Mouse (Mus musculus) heart, postnatal 0 days (tissue): ENCODE measurements around the gene Sspo.

Experiments
- CTCF ChIP-seq: IDR thresholded peaks from 2 replicates; pipeline ENCODE4 v1.5.1; 2016; ENCODE audit warnings: antibody characterized with exemption, control low read depth, low read depth
- EP300 ChIP-seq: IDR thresholded peaks from 2 replicates; pipeline ENCODE4 v1.6.1; 2016; ENCODE audit warnings: antibody characterized with exemption, low read depth

GRCm38 (mm10) chr6:48452771-48453170, 4.7 kb downstream of the Sspo start:
- TF ChIP-seq CTCF (no peak), EP300 (no peak)
